Mouse (Mus musculus) spleen, postnatal 10 days (tissue): ENCODE results near the gene Pi4k2a.

ENCODE experiments used
- DNase-seq, 2 experiments: peaks; one replicate each; pipeline ENCODE4 v3.0.0; 2021 to 2022; ENCODE audit warnings: low spot score in 2 of 2

Pi4k2a gene

GRCm38 (mm10) chr19:42164188-42164587 lies 73.9 kb downstream of the Pi4k2a start:
- DNase-seq, result no peak

DNA sequence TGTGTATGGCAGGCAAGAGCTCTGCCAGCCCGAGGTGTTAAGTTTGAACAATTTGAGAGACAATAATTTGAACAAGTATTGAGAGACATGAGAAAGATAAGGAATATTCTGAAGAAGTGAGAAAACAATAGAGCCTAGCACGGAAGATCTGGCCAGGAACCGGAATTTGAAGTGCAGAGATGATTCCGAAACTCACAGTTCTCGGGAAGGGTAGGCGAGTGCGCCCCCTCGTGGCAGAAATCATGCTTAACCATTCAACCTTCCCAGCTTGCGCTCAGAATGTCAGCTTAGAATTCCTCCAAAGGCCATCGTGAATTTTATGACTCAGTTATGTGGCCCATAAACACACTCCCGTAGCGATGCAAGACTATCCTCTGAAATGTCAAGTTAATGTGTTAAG lies 75.9 kb downstream of the Pi4k2a start:
- peak; percentile 85 to 93 for DNase-seq

DNA sequence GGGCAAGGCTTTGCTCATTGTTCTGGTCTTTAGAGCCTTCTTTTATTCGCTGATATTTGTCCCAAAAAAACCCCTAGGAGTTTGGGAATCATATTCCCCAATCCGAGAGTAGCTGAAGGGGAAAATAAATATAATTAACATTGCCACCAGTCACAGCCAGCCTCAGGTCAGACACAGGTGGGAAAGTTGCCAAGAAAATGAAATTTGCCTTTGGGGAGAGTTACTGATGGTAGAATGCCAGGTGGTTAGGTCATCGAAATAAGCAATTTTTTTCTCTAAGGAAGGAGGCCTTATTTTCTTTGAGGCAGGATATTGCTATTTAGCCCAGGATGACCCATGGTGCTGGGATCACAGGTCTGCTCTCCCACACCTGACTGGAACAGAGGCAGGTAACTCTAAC lies 76.5 kb downstream of the Pi4k2a start:
- DNase-seq, result no peak

GRCm38 (mm10) chr19:42167489-42167888 lies 77.2 kb downstream of the Pi4k2a start:
- DNase-seq, result no peak

DNA sequence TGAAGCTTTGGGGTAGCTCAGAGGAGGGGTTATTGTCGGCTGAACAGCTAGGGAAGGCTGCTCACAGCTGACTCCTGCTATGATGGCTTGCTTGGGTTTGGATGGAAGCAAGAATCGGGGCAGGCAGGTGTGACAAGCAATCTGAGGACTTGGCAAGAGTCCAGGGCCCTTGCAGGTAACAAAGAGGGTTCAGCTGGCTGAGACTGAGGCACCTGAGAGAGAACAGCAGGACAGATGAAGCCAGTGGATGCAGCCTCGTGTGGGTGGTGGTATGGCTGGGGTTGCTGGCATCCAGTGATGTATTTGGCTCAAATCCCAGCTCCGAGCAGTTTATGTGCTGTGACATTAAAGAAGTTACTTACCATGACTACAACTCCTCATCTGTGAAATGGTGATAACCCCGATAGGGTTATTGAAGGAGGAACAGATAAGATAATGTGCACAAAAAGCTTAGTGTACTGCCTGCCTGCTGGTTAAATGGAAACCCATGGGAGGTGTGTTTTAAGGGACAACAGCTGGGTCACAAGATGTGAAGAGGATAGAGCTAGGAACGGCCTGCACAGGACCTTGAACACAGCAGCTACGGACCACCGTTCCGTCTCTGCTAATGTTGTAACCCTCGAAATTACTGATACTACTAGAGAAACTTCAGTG lies 79.2 kb downstream of the Pi4k2a start:
- no peak for DNase-seq

DNA sequence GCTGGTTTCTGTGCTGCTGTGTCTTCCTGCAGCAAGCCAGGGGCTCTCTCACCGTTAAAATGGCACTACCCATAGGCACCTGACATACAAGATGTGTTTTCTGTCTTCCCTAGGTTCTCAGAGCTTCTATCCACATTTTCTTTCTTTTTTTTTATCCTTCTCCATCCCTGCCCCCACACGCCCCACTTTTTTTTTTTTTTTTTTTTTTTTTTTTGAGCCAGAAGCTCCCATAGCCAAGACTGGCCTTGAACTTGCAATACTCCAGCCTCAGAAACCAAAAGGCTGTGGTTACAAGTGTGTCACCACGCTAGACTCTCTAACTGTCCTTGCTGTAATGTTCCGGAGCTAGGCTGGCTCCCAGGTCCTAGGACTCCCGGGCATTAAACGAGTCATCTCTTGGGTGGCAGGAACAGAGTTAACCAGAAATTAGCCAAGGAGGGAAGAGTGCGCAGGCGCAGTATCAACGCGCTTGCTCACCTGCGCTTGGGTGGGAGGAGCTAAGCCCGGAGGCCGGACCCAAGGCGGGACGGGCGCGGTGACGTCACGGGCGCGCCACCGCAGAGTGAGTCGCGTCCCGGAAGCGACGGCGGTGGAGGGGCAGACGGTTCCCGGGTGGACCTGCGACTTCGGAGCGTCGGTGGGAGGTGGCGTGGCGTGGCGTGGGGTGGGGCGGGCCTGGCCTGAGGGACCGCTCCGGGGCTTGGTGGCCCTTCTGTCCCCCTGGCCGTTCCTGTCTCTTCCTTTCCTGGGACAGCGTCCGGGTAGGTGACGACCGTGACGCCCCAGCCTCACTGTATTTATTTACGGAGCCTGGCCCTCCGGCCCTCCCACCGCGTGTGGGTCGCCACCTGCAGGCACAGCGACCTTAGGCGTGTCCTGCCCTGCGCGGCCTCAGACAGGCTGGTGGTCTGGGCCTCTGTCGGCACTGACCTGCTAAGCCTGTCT lies 80.0 kb downstream of the Pi4k2a start:
- peak; percentile 92 to 96 for DNase-seq
